Mouse (Mus musculus): ENCODE measurements around the gene Dph6.

DNA sequence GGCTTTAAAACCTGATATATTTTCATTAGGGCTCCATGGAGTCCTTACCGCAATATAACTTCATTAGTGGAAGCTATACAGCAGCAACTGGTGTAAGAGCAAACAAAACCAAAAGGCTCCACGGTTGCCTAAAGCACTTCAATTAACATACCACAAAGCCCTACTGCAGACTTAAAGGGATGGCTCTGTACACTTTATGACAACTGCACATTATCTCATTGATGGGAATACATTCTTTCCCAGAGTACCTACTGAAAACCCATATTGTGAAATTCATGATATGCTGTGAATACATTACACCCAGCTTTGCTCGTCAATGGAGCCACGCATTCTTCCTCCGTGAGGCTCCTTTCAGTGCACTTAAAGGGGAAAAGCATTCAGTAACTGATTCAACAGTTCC lies 8.5 kb downstream of the Dph6 start:
- TF ChIP-seq CTCF (IDR thresholded peaks at IDR 0.05; ENCODE audit: low read depth) (no peak), EP300 (IDR thresholded peaks at IDR 0.05; ENCODE audit: low read depth) (no peak)

All from liver, embryonic 14.5 days (tissue).